Mouse (Mus musculus): ENCODE data around the gene Uckl1. TPM values are rescaled to one million over a fixed set of nuclear protein-coding genes. Genes with fewer than 3 reads are reported as not detected.
A peak's percentile ranks its signal among the peaks of the same experiment; 100 is the strongest.

Gene Uckl1
- polyA plus RNA-seq, 1 experiment: 53.4 TPM

DNA sequence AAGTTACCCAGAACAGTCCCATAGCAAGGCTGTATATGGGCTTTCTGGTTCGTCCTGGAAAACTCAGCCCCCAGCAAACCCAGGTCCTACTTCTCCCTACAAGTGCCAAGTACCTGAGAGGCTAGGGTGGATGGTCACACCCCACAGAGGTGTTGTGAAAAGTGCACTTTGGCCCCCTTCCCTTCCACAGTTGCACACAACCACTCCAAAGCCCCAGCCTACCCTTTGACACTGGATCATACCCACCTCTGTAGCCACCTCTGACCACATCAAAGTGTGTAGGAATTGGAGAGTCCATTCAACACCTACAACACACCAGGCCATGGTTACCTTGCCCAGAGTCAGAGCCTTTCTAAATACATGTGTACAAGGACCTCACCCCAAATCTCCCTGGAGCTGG lies 1.8 kb downstream of the Uckl1 start:
- Histone ChIP-seq H3K79me2 (ENCODE audit: control insufficient read depth, insufficient read depth) (peaks cover 11% of the 10 kb centered on the region), H3K4me3 (no peak overlapping the region), H3K36me3 (ENCODE audit: control insufficient read depth, insufficient read depth) (peaks cover 12% of the 10 kb centered on the region), H3K27me3 (ENCODE audit: control insufficient read depth, insufficient read depth, insufficient read length) (no peaks in the 10 kb centered on the region), H3ac (ENCODE audit: control insufficient read depth, insufficient read length) (no peak overlapping the region), H3K4me2 (ENCODE audit: low read depth) (no peak overlapping the region)
- TF ChIP-seq TCF3 (IDR thresholded peaks at IDR 0.05; ENCODE audit: insufficient read length, low read depth) (no peak), MYOG (IDR thresholded peaks at IDR 0.05; ENCODE audit: control insufficient read depth in 1 of 3, insufficient read depth in 1 of 3, insufficient read length in 2 of 3, low read depth in 2 of 3) (no peak), CEBPB (IDR thresholded peaks at IDR 0.05; ENCODE audit: insufficient read depth, poor library complexity, severe bottlenecking) (no peak), E2F4 (IDR thresholded peaks at IDR 0.05; ENCODE audit: insufficient read depth) (no peak), SRF (IDR thresholded peaks at IDR 0.05; ENCODE audit: control insufficient read depth, insufficient read length, low read depth) (no peak), POLR2AphosphoS2 (IDR thresholded peaks at IDR 0.05; ENCODE audit: insufficient read length, low read depth) (no peak), POLR2A (IDR thresholded peaks at IDR 0.05; ENCODE audit: insufficient read length, low read depth) (no peak), TCF12 (IDR thresholded peaks at IDR 0.05; ENCODE audit: insufficient read depth, poor library complexity, severe bottlenecking) (no peak), MAX (IDR thresholded peaks at IDR 0.05; ENCODE audit: low read depth) (no peak), REST (IDR thresholded peaks at IDR 0.05; ENCODE audit: insufficient read depth, insufficient read length) (no peak), USF1 (IDR thresholded peaks at IDR 0.05; ENCODE audit: low read depth) (no peak), MYOD1 (IDR thresholded peaks at IDR 0.05; ENCODE audit: control insufficient read depth in 1 of 3, insufficient read length in 2 of 3, low read depth in 2 of 3) (no peak)

GRCm38 (mm10) chr2:181582358-181582757 lies 2.3 kb downstream of the Uckl1 start:
- peaks cover 13% of the 10 kb centered on the region for H3K79me2 ChIP-seq (ENCODE audit: control insufficient read depth, insufficient read depth)
- H3K4me2 ChIP-seq (ENCODE audit: low read depth): peak overlapping the region; percentile 74
- H3K4me3 ChIP-seq: peak overlapping the region; percentile 50
- H3K27me3 ChIP-seq (ENCODE audit: control insufficient read depth, insufficient read depth, insufficient read length): no peaks in the 10 kb centered on the region
- TF ChIP-seq E2F4 (IDR thresholded peaks at IDR 0.05; ENCODE audit: insufficient read depth) (no peak), POLR2AphosphoS2 (IDR thresholded peaks at IDR 0.05; ENCODE audit: insufficient read length, low read depth) (no peak), POLR2A (IDR thresholded peaks at IDR 0.05; ENCODE audit: insufficient read length, low read depth) (no peak), TCF3 (IDR thresholded peaks at IDR 0.05; ENCODE audit: insufficient read length, low read depth) (no peak), MYOD1 (IDR thresholded peaks at IDR 0.05; ENCODE audit: control insufficient read depth in 1 of 3, insufficient read length in 2 of 3, low read depth in 2 of 3) (no peak), TCF12 (IDR thresholded peaks at IDR 0.05; ENCODE audit: insufficient read depth, poor library complexity, severe bottlenecking) (no peak), MAX (IDR thresholded peaks at IDR 0.05; ENCODE audit: low read depth) (no peak), MYOG (IDR thresholded peaks at IDR 0.05; ENCODE audit: control insufficient read depth in 1 of 3, insufficient read depth in 1 of 3, insufficient read length in 2 of 3, low read depth in 2 of 3) (no peak), USF1 (IDR thresholded peaks at IDR 0.05; ENCODE audit: low read depth) (no peak), REST (IDR thresholded peaks at IDR 0.05; ENCODE audit: insufficient read depth, insufficient read length) (no peak), SRF (IDR thresholded peaks at IDR 0.05; ENCODE audit: control insufficient read depth, insufficient read length, low read depth) (no peak), CEBPB (IDR thresholded peaks at IDR 0.05; ENCODE audit: insufficient read depth, poor library complexity, severe bottlenecking) (no peak)
- no peak overlapping the region for H3ac ChIP-seq (ENCODE audit: control insufficient read depth, insufficient read length)
- H3K36me3 ChIP-seq (ENCODE audit: control insufficient read depth, insufficient read depth): peaks cover 12% of the 10 kb centered on the region

DNA sequence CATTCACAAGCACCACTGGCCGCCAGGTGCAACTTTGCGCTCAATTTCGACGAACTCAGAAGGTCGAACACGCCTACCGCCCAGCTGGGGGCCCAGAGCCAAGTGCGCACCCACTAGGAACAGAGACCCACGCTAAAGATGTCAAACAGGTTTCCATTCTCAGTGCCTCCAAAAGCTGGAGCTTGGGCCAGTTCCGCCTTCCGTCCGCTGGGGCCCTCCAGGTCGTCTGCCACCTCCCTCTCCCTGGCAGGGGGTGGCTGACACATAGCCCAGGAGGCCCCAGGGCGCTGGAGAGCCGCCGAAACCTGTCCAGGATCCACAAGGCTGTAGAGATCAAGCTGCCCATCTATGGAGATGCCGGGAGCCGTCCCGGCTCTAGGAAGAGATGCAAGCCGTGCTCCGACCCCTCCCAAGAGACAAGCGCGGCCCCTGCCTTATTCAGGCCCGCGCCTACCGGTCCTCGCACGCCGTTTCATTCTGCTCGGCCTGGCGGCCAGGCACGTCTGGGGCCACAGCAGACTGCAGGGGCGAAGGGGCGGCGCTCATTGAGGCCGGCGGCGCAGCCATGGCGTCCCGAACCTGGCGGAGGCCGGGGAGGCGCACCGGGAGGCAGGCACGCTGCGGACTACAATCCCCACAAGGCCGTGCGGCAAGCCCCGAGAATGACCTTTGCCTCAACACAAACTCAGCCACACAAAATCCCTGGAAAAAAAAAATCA lies 3.1 kb downstream of the Uckl1 start:
- no peaks in the 10 kb centered on the region for H3K27me3 ChIP-seq (ENCODE audit: control insufficient read depth, insufficient read depth, insufficient read length)
- H3K36me3 ChIP-seq (ENCODE audit: control insufficient read depth, insufficient read depth): peaks cover 12% of the 10 kb centered on the region
- H3K4me3 ChIP-seq: peak overlapping the region; percentile 50
- H3K4me2 ChIP-seq (ENCODE audit: low read depth): peak overlapping the region; percentile 89
- peaks cover 13% of the 10 kb centered on the region for H3K79me2 ChIP-seq (ENCODE audit: control insufficient read depth, insufficient read depth)
- peak overlapping the region; percentile 86 for H3ac ChIP-seq (ENCODE audit: control insufficient read depth, insufficient read length)
- no peak for TF ChIP-seq TCF12 (IDR thresholded peaks at IDR 0.05; ENCODE audit: insufficient read depth, poor library complexity, severe bottlenecking)
- TF ChIP-seq POLR2AphosphoS2 (IDR thresholded peaks at IDR 0.05; ENCODE audit: insufficient read length, low read depth): peak; percentile 95
- TF ChIP-seq USF1 (IDR thresholded peaks at IDR 0.05; ENCODE audit: low read depth): no peak
- TF ChIP-seq CEBPB (IDR thresholded peaks at IDR 0.05; ENCODE audit: insufficient read depth, poor library complexity, severe bottlenecking): no peak
- TF ChIP-seq REST (IDR thresholded peaks at IDR 0.05; ENCODE audit: insufficient read depth, insufficient read length): no peak
- TF ChIP-seq SRF (IDR thresholded peaks at IDR 0.05; ENCODE audit: control insufficient read depth, insufficient read length, low read depth): no peak
- TF ChIP-seq TCF3 (IDR thresholded peaks at IDR 0.05; ENCODE audit: insufficient read length, low read depth): no peak
- TF ChIP-seq MAX (IDR thresholded peaks at IDR 0.05; ENCODE audit: low read depth): no peak
- TF ChIP-seq MYOG (IDR thresholded peaks at IDR 0.05; ENCODE audit: control insufficient read depth in 1 of 3, insufficient read depth in 1 of 3, insufficient read length in 2 of 3, low read depth in 2 of 3): no peak
- TF ChIP-seq E2F4 (IDR thresholded peaks at IDR 0.05; ENCODE audit: insufficient read depth): no peak
- no peak for TF ChIP-seq MYOD1 (IDR thresholded peaks at IDR 0.05; ENCODE audit: control insufficient read depth in 1 of 3, insufficient read length in 2 of 3, low read depth in 2 of 3)
- peak; percentile 80 for TF ChIP-seq POLR2A (IDR thresholded peaks at IDR 0.05; ENCODE audit: insufficient read length, low read depth)

- TF ChIP-seq MYOD1 (IDR thresholded peaks at IDR 0.05; ENCODE audit: control insufficient read depth in 1 of 3, insufficient read length in 2 of 3, low read depth in 2 of 3) (peak in 1 of 3 experiments; percentile 7), MYOG (IDR thresholded peaks at IDR 0.05; ENCODE audit: control insufficient read depth in 1 of 3, insufficient read depth in 1 of 3, insufficient read length in 2 of 3, low read depth in 2 of 3) (no peak), POLR2A (IDR thresholded peaks at IDR 0.05; ENCODE audit: insufficient read length, low read depth) (peak; percentile 66), POLR2AphosphoS2 (IDR thresholded peaks at IDR 0.05; ENCODE audit: insufficient read length, low read depth) (peak; percentile 55), REST (IDR thresholded peaks at IDR 0.05; ENCODE audit: insufficient read depth, insufficient read length) (no peak), CEBPB (IDR thresholded peaks at IDR 0.05; ENCODE audit: insufficient read depth, poor library complexity, severe bottlenecking) (no peak), SRF (IDR thresholded peaks at IDR 0.05; ENCODE audit: control insufficient read depth, insufficient read length, low read depth) (peak; percentile 38), E2F4 (IDR thresholded peaks at IDR 0.05; ENCODE audit: insufficient read depth) (no peak), USF1 (IDR thresholded peaks at IDR 0.05; ENCODE audit: low read depth) (peak; percentile 27), TCF3 (IDR thresholded peaks at IDR 0.05; ENCODE audit: insufficient read length, low read depth) (no peak), MAX (IDR thresholded peaks at IDR 0.05; ENCODE audit: low read depth) (no peak), TCF12 (IDR thresholded peaks at IDR 0.05; ENCODE audit: insufficient read depth, poor library complexity, severe bottlenecking) (no peak)
- H3K4me2 ChIP-seq (ENCODE audit: low read depth): peak overlapping the region; percentile 89
- peak overlapping the region; percentile 50 for H3K4me3 ChIP-seq
- H3K27me3 ChIP-seq (ENCODE audit: control insufficient read depth, insufficient read depth, insufficient read length): no peaks in the 10 kb centered on the region
- peaks cover 13% of the 10 kb centered on the region for H3K79me2 ChIP-seq (ENCODE audit: control insufficient read depth, insufficient read depth)
- peaks cover 10% of the 10 kb centered on the region for H3K36me3 ChIP-seq (ENCODE audit: control insufficient read depth, insufficient read depth)
- H3ac ChIP-seq (ENCODE audit: control insufficient read depth, insufficient read length): peak overlapping the region; percentile 86
These were observed 3.7 kb downstream of the Uckl1 start for GRCm38 (mm10) chr2:181581016-181581401.

Measured in myocyte (in vitro differentiated cells).